Mouse (Mus musculus) CH12.LX (cell line): ENCODE results near the gene Haus3. TPM values are rescaled to one million over a fixed set of nuclear protein-coding genes. Genes with fewer than 3 reads are reported as not detected.
A peak's percentile ranks its signal among the peaks of the same experiment; 100 is the strongest.

Source experiments
- DNase-seq: peaks from one replicate; pipeline ENCODE4 v3.0.0-alpha.2; 2013; ENCODE audit errors: extremely low read depth
- H3K27ac ChIP-seq: 2 replicates; pipeline ENCODE4 v1.5.1; 2012; ENCODE audit warnings: low read depth, mild to moderate bottlenecking, control low read depth, moderate library complexity; ENCODE audit not compliant: insufficient read depth
- H3K27me3 ChIP-seq: replicated peaks from 2 replicates; pipeline ENCODE3; 2012; ENCODE audit warnings: inconsistent platforms
- H3K36me3 ChIP-seq, 2 experiments: replicated peaks in 1 of 2; 2 replicates each; pipeline versions ENCODE3 to v1.6.1; 2012; ENCODE audit warnings: inconsistent platforms in 1 of 2, low read length in 1 of 2, mild to moderate bottlenecking in 1 of 2, mixed read lengths in 1 of 2, moderate library complexity in 1 of 2; ENCODE audit not compliant: control insufficient read depth in 1 of 2, insufficient read depth in 1 of 2
- H3K4me1 ChIP-seq, 2 experiments: 2 replicates each; pipeline ENCODE4 v1.6.1; 2012; ENCODE audit warnings: inconsistent platforms in 1 of 2, moderate library complexity in 1 of 2; ENCODE audit not compliant: insufficient read depth in 2 of 2, control insufficient read depth in 1 of 2
- H3K4me2 ChIP-seq: 2 replicates; pipeline ENCODE4 v1.6.1; 2012; ENCODE audit warnings: low read depth, mild to moderate bottlenecking, control low read depth; ENCODE audit not compliant: poor library complexity, insufficient read depth, severe bottlenecking
- H3K4me3 ChIP-seq, 3 experiments: fragments of 150-350 bp in 1 of 3; sonication (generic) in 1 of 3; replicated peaks in 1 of 3; 2 replicates each; pipeline versions ENCODE3 to v1.5.1; 2011 to 2012; ENCODE audit warnings: low read depth in 2 of 3, low read length in 2 of 3, mild to moderate bottlenecking in 2 of 3, moderate library complexity in 2 of 3, control low read depth in 1 of 3, improper control_type of control experiment in 1 of 3, inconsistent platforms in 1 of 3, mixed read lengths in 1 of 3; ENCODE audit not compliant: poor library complexity in 1 of 3
- H3K79me2 ChIP-seq: replicated peaks from 2 replicates; pipeline ENCODE4 v1.6.1; 2012; ENCODE audit warnings: mild to moderate bottlenecking, moderate library complexity; ENCODE audit not compliant: control insufficient read depth, poor library complexity, insufficient read depth, severe bottlenecking; ENCODE audit errors: extremely low read depth
- H3K9ac ChIP-seq: 2 replicates; pipeline ENCODE4 v1.6.1; 2012; ENCODE audit warnings: low read depth, mild to moderate bottlenecking, control low read depth, moderate library complexity; ENCODE audit not compliant: insufficient read depth
- H3K9me3 ChIP-seq: replicated peaks from 2 replicates; pipeline ENCODE3; 2012; ENCODE audit warnings: low read length, inconsistent platforms, mixed read lengths
- BHLHE40 ChIP-seq: IDR thresholded peaks from 2 replicates; pipeline ENCODE4 v1.6.1; 2011; ENCODE audit warnings: mild to moderate bottlenecking, low read depth, low read length, improper control_type of control experiment
- CHD1 ChIP-seq: IDR thresholded peaks from 2 replicates; pipeline ENCODE4 v1.6.1; 2012; ENCODE audit warnings: low read depth, low read length, improper control_type of control experiment, inconsistent platforms
- CHD2 ChIP-seq: IDR thresholded peaks from 2 replicates; pipeline ENCODE4 v1.6.1; 2011; ENCODE audit warnings: low read length, improper control_type of control experiment
- CTCF ChIP-seq, 2 experiments: IDR thresholded peaks in 1 of 2; conservative IDR thresholded peaks in 1 of 2; 2 replicates each; pipeline ENCODE4 v1.5.1; 2011 to 2012; ENCODE audit warnings: low read depth in 2 of 2, low read length in 2 of 2, improper control_type of control experiment in 1 of 2, inconsistent platforms in 1 of 2, mild to moderate bottlenecking in 1 of 2, moderate library complexity in 1 of 2
- E2F4 ChIP-seq: IDR thresholded peaks from 2 replicates; pipeline ENCODE4 v1.6.1; 2011; ENCODE audit warnings: low read depth, low read length, improper control_type of control experiment; ENCODE audit not compliant: insufficient replicate concordance
- ELF1 ChIP-seq: IDR thresholded peaks from 2 replicates; pipeline ENCODE4 v1.6.1; 2014; ENCODE audit warnings: low read depth, mild to moderate bottlenecking, inconsistent platforms, low read length, improper control_type of control experiment
- EP300 ChIP-seq: IDR thresholded peaks from 2 replicates; pipeline ENCODE4 v1.6.1; 2011; ENCODE audit warnings: low read length, improper control_type of control experiment
- ETS1 ChIP-seq: conservative IDR thresholded peaks from 2 replicates; pipeline ENCODE4 v1.6.1; 2012; ENCODE audit warnings: low read depth, mild to moderate bottlenecking, inconsistent platforms, low read length, improper control_type of control experiment, moderate library complexity
- GABPA ChIP-seq: IDR thresholded peaks from 2 replicates; pipeline ENCODE4 v1.6.1; 2012; ENCODE audit warnings: low read depth, low read length, improper control_type of control experiment, inconsistent platforms; ENCODE audit not compliant: insufficient replicate concordance
- HCFC1 ChIP-seq: IDR thresholded peaks from 2 replicates; pipeline ENCODE4 v1.6.1; 2012; ENCODE audit warnings: low read depth, mild to moderate bottlenecking, inconsistent platforms, low read length, improper control_type of control experiment
- IRF4 ChIP-seq: IDR thresholded peaks from 2 replicates; pipeline ENCODE4 v1.6.1; 2014; ENCODE audit warnings: low read depth, mild to moderate bottlenecking, inconsistent platforms, low read length, improper control_type of control experiment
- JUN ChIP-seq: IDR thresholded peaks from 2 replicates; pipeline ENCODE4 v1.6.1; 2011; ENCODE audit warnings: low read depth, mild to moderate bottlenecking, low read length, improper control_type of control experiment, moderate library complexity; ENCODE audit not compliant: insufficient read depth
- JUND ChIP-seq: conservative IDR thresholded peaks from 2 replicates; pipeline ENCODE4 v1.6.1; 2011; ENCODE audit warnings: low read depth, low read length, improper control_type of control experiment
- KAT2A ChIP-seq: IDR thresholded peaks from 2 replicates; pipeline ENCODE4 v1.6.1; 2012; ENCODE audit warnings: low read length, improper control_type of control experiment, inconsistent platforms; ENCODE audit not compliant: insufficient replicate concordance
- MAFK ChIP-seq: IDR thresholded peaks from 2 replicates; pipeline ENCODE4 v1.6.1; 2011; ENCODE audit warnings: low read length, improper control_type of control experiment; ENCODE audit not compliant: insufficient replicate concordance
- MAX ChIP-seq: IDR thresholded peaks from 2 replicates; pipeline ENCODE4 v1.6.1; 2011; ENCODE audit warnings: low read length, improper control_type of control experiment
- MAZ ChIP-seq: IDR thresholded peaks from 2 replicates; pipeline ENCODE4 v1.6.1; 2012; ENCODE audit warnings: low read depth, mild to moderate bottlenecking, inconsistent platforms, low read length, improper control_type of control experiment, moderate library complexity
- MEF2A ChIP-seq: IDR thresholded peaks from 2 replicates; pipeline ENCODE4 v1.6.1; 2014; ENCODE audit warnings: low read depth, mild to moderate bottlenecking, inconsistent platforms, low read length, improper control_type of control experiment, borderline replicate concordance
- MXI1 ChIP-seq: IDR thresholded peaks from 2 replicates; pipeline ENCODE4 v1.6.1; 2011; ENCODE audit warnings: mild to moderate bottlenecking, low read depth, low read length, improper control_type of control experiment
- MYC ChIP-seq: IDR thresholded peaks from 2 replicates; pipeline ENCODE4 v1.6.1; 2011; ENCODE audit warnings: low read depth, mild to moderate bottlenecking, improper control_type of control experiment, low read length
- NELFE ChIP-seq: IDR thresholded peaks from 2 replicates; pipeline ENCODE4 v1.6.1; 2011; ENCODE audit warnings: low read depth, low read length, improper control_type of control experiment
- NRF1 ChIP-seq: IDR thresholded peaks from 2 replicates; pipeline ENCODE4 v1.6.1; 2014; ENCODE audit warnings: low read depth, mild to moderate bottlenecking, inconsistent platforms, low read length, improper control_type of control experiment, moderate library complexity
- PAX5 ChIP-seq: IDR thresholded peaks from 2 replicates; pipeline ENCODE4 v1.6.1; 2012; ENCODE audit warnings: low read length, inconsistent platforms, mixed read lengths
- POLR2AphosphoS2 ChIP-seq: IDR thresholded peaks from 2 replicates; pipeline ENCODE4 v1.6.1; 2011; ENCODE audit warnings: low read depth, low read length, improper control_type of control experiment
- RAD21 ChIP-seq: IDR thresholded peaks from 2 replicates; pipeline ENCODE4 v1.6.1; 2011; ENCODE audit warnings: low read depth, mild to moderate bottlenecking, low read length, improper control_type of control experiment, moderate library complexity
- RCOR1 ChIP-seq: conservative IDR thresholded peaks from 2 replicates; pipeline ENCODE4 v1.6.1; 2012; ENCODE audit warnings: low read depth, mild to moderate bottlenecking, inconsistent platforms, low read length, improper control_type of control experiment
- SIN3A ChIP-seq: IDR thresholded peaks from 2 replicates; pipeline ENCODE4 v1.6.1; 2012; ENCODE audit warnings: low read length, improper control_type of control experiment, inconsistent platforms
- SMC3 ChIP-seq: IDR thresholded peaks from 2 replicates; pipeline ENCODE4 v1.6.1; 2011; ENCODE audit warnings: low read depth, low read length, improper control_type of control experiment
- TBP ChIP-seq: conservative IDR thresholded peaks from 2 replicates; pipeline ENCODE4 v1.6.1; 2011; ENCODE audit warnings: low read depth, low read length, improper control_type of control experiment
- TCF12 ChIP-seq: IDR thresholded peaks from 2 replicates; pipeline ENCODE4 v1.6.1; 2014; ENCODE audit warnings: low read depth, mild to moderate bottlenecking, inconsistent platforms, low read length, improper control_type of control experiment
- UBTF ChIP-seq: IDR thresholded peaks from 2 replicates; pipeline ENCODE4 v1.6.1; 2012; ENCODE audit warnings: low read depth, mild to moderate bottlenecking, inconsistent platforms, low read length, improper control_type of control experiment, moderate library complexity
- USF1 ChIP-seq: IDR thresholded peaks from 2 replicates; pipeline ENCODE4 v1.6.1; 2014; ENCODE audit warnings: low read depth, mild to moderate bottlenecking, inconsistent platforms, low read length, improper control_type of control experiment
- ZC3H11A ChIP-seq: IDR thresholded peaks from 2 replicates; pipeline ENCODE4 v1.6.1; 2012; ENCODE audit warnings: low read depth, mild to moderate bottlenecking, inconsistent platforms, low read length, improper control_type of control experiment
- ZKSCAN1 ChIP-seq: IDR thresholded peaks from 2 replicates; pipeline ENCODE4 v1.6.1; 2012; ENCODE audit warnings: low read depth, inconsistent platforms, low read length, improper control_type of control experiment, borderline replicate concordance
- ZMIZ1 ChIP-seq: IDR thresholded peaks from 2 replicates; pipeline ENCODE4 v1.6.1; 2012; ENCODE audit warnings: low read depth, mild to moderate bottlenecking, inconsistent platforms, low read length, improper control_type of control experiment
- ZNF384 ChIP-seq: IDR thresholded peaks from 2 replicates; pipeline ENCODE4 v1.6.1; 2012; ENCODE audit warnings: low read depth, low read length, improper control_type of control experiment, inconsistent platforms
- dilution Hi-C: fragments of 300-500 bp; cut with MboI; formaldehyde crosslinking; loops from 2 replicates; pipeline ENCODE4 v1.14.3; 2020; ENCODE audit warnings: low sequenced_read_pairs; ENCODE audit not compliant: extremely low pct_unique_long_range_greater_than_20kb, extremely low pct_ligation_motif_present
- in situ Hi-C: fragments of 300-500 bp; cut with MboI; formaldehyde crosslinking; loops from 3 replicates; pipeline ENCODE4 v1.14.3; 2019; ENCODE audit warnings: low sequenced_read_pairs, low pct_ligation_motif_present, low pct_unique_long_range_greater_than_20kb, mixed read lengths
- polyA plus RNA-seq: library from polyadenylated mRNA; unstranded; fragments of >175 nt; gene quantifications from 2 replicates; pipeline ENCODE4 v1.2.1, GENCODE M21; 2012; ENCODE audit warnings: low read depth; ENCODE audit not compliant: insufficient read length
- total RNA-seq, 2 experiments: library from RNA; depleted of rRNA; stranded (reverse); fragments of 300-350 nt in 1 of 2; fragments of >200 nt in 1 of 2; gene quantifications; 2 replicates each; pipeline ENCODE4 v1.2.3; 2012 to 2014

Gene Haus3
- total RNA-seq (2012; rRNA removed) (16.0 and 23.4 TPM in 2 replicates), total RNA-seq (2014; rRNA removed) (66.0 and 93.1 TPM in 2 replicates), polyA plus RNA-seq (51.5 and 53.4 TPM in 2 replicates)

DNA sequence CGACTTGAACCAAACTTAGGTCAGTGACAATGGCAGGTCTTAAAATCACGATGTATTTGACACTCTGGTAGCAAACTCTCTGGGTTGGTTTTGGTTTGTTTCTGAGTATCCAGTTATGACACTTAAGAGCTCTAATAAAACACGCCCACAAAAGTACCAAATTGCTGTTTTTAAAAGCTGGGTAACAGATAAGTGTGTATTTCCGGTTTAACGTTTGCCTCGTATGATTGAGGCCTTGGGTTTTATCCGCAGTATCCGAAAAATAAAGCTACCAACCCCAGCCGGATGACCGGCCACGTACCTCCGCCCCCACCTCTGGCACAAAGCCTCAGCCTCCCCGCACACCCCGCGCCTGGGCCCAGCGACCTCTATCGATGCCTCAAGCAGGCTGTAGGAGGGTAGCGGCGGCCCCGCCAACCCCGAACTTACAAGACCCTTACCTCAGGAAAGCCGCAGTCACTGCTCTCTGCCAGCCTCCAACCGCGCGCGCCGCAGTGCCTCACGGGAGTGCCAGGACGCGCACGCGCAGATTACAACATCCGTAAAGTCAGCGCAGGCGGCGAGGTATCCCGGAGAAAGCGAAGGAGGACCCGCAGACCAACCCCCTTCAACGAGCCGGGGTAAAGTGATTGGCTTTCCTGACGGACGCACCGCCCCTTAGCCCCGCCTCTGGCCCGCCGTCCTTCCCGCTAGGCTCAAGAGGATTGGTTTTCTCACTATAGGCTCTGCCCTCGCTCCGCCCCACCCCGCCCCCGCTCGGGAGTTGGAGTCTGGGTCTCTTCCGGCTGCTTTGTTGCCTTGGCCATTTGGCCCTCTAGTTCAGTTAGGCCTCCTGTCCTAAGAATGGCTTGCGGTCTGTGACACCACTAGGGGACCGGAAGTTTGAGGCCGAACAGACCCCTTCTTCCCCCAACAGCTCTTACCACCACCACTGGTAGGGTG is at the start of gene Haus3, which contains the start of gene Poln:
Haus3 (minus strand) TSS at position 578 of the 942 bp plus-strand sequence.
Poln (minus strand) TSS at position 499 of the 942 bp plus-strand sequence.
- Histone ChIP-seq H3K4me3 (peak within 1 kb of the TSS; percentile 59 to 93 (median 79)), H3K27me3 (no peaks in the 10 kb centered on the region), H3K4me1 (peaks cover 5 to 23% of the 10 kb centered on the region in 2 experiments), H3K4me2 (peak within 1 kb of the TSS; percentile 87), H3K79me2 (peaks cover 29% of the 10 kb centered on the region), H3K27ac (peak within 1 kb of the TSS; percentile 86), H3K36me3 (peaks cover 0 to 7% of the 10 kb centered on the region in 2 experiments), H3K9ac (peak within 1 kb of the TSS; percentile 95), H3K9me3 (no peaks in the 10 kb centered on the region)
- in situ Hi-C loops = no loop called here
- dilution Hi-C loops = no loop called here
- DNase-seq = peak; percentile 98
- TF ChIP-seq NRF1 (peak; percentile 90), RCOR1 (no peak), CTCF (conservative IDR thresholded peaks at IDR 0.05 in 1 of 2, IDR thresholded peaks at IDR 0.05 in 1 of 2; ENCODE audit: low read depth in 2 of 2, low read length in 2 of 2) (no peak), CHD1 (no peak), HCFC1 (peak; percentile 73), MAZ (0 out of 2 replicates have a peak, but pooled peaks have one; percentile 61), GABPA (no peak), E2F4 (0 out of 2 replicates have a peak, but pooled peaks have one; percentile 6), TBP (peak; percentile 62), JUN (no peak), IRF4 (no peak), PAX5 (no peak), RAD21 (no peak), MEF2A (peak; percentile 67; the same call in 1 of the 2 replicates), ETS1 (no peak; the same call in 1 of the 2 replicates), BHLHE40 (peak; percentile 51), ELF1 (peak; percentile 86), CHD2 (no peak; the same call in 1 of the 2 replicates), SMC3 (no peak), UBTF (no peak), MAFK (no peak), EP300 (0 out of 2 replicates have a peak, but pooled peaks have one; percentile 10), KAT2A (0 out of 2 replicates have a peak, but pooled peaks have one; percentile 43), POLR2AphosphoS2 (peak; percentile 92), MXI1 (peak; percentile 70; the same call in 1 of the 2 replicates), USF1 (no peak), SIN3A (peak; percentile 81), ZMIZ1 (peak; percentile 67), MAX (no peak), ZKSCAN1 (no peak), JUND (no peak), NELFE (peak; percentile 71), MYC (0 out of 2 replicates have a peak, but pooled peaks have one; percentile 36), ZNF384 (no peak), TCF12 (no peak; the same call in 1 of the 2 replicates), ZC3H11A (no peak)
